Mouse (Mus musculus): ENCODE measurements around the gene Jarid2.

- no peak for TF ChIP-seq POLR2A (IDR thresholded peaks at IDR 0.05; ENCODE audit: insufficient read length, low read depth)
- no peak for TF ChIP-seq MYOG (IDR thresholded peaks at IDR 0.05; ENCODE audit: control insufficient read depth in 1 of 3, insufficient read depth in 1 of 3, insufficient read length in 2 of 3, low read depth in 2 of 3)
- TF ChIP-seq POLR2AphosphoS2 (IDR thresholded peaks at IDR 0.05; ENCODE audit: insufficient read length, low read depth): no peak
- TF ChIP-seq TCF3 (IDR thresholded peaks at IDR 0.05; ENCODE audit: insufficient read length, low read depth): no peak
- TF ChIP-seq USF1 (IDR thresholded peaks at IDR 0.05; ENCODE audit: low read depth): no peak
- TF ChIP-seq SRF (IDR thresholded peaks at IDR 0.05; ENCODE audit: control insufficient read depth, insufficient read length, low read depth): no peak
- no peak for TF ChIP-seq TCF12 (IDR thresholded peaks at IDR 0.05; ENCODE audit: insufficient read depth, poor library complexity, severe bottlenecking)
- no peak for TF ChIP-seq E2F4 (IDR thresholded peaks at IDR 0.05; ENCODE audit: insufficient read depth)
- TF ChIP-seq MYOD1 (IDR thresholded peaks at IDR 0.05; ENCODE audit: control insufficient read depth in 1 of 3, insufficient read length in 2 of 3, low read depth in 2 of 3): no peak
These were observed 122.2 kb downstream of the Jarid2 start for GRCm38 (mm10) chr13:44851426-44851825.
